Mouse (Mus musculus) megakaryocyte, embryonic 14.5 days (primary cell): ENCODE measurements around the gene Grik2.

Experiments used
- FLI1 ChIP-seq: IDR thresholded peaks from 2 replicates; pipeline ENCODE4 v1.6.1; 2012; ENCODE audit warnings: low read length, inconsistent platforms, mixed read lengths
- GATA1 ChIP-seq: IDR thresholded peaks from 3 replicates; pipeline ENCODE4 v1.6.1; 2012; ENCODE audit warnings: mixed read lengths, low read length, inconsistent platforms, borderline replicate concordance

DNA sequence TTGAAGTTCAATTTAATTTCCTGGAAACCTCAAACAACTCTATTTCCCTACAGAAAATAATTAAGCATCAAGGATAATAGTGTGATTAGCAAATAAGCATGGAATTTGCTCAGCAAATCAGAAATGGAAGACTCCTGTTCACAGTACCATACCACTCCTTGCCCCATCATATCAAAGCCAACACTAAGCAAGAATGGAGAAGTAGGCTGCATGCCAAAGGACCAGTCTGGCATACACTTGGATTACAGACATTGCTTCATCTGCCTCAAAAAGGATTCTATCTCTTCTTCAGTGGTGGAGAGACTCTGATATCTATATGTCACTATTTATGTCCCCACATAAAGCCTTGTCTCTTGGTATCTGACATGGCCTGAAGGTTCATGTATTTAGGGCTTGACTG is 19.7 kb downstream of the Grik2 start:
- TF ChIP-seq GATA1 (no peak), FLI1 (no peak)
